Mouse (Mus musculus): ENCODE measurements at regions not wholly inside any gene's neighbourhood (a gene's known extent, or its start where the extent isn't known, plus 50 kb on each side); places are given as distances from the start of the nearest gene placed in this dataset.

DNA sequence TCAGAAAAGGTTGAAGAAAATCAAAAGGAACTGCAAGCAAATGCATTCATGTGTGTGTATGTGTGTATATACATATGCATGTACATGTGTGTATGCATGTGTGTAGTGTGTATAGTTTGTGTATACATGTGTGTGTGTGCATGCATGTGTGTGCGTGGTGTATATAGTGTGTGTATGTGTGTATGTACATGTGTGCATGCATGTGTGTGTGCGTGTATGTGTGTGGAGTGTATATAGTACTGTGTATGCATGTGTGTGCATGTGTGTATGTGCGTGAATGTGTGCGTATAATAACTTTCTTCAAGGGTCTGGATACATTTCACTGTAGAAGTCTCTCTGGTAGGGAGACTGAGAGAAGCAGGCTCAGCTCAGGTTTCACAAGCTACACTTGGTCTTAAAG is 191.1 kb upstream of the Nt5c1b start:
- WGBS, result 91% methylated on average over 4 of the region's 4 CpGs
- TF ChIP-seq CTCF (IDR thresholded peaks at IDR 0.05; ENCODE audit: low read depth), result no peak
- Histone ChIP-seq H3K4me2 (ENCODE audit: low read depth, low read length) (no peak overlapping the region), H3K4me3 (ENCODE audit: low read length) (no peak overlapping the region), H3K9ac (replicated peaks; ENCODE audit: low read length) (no peak overlapping the region), H3K36me3 (ENCODE audit: insufficient read depth, low read length) (no peaks in the 10 kb centered on the region), H3K27me3 (ENCODE audit: insufficient read depth, low read length) (no peaks in the 10 kb centered on the region), H3K27ac (no peak overlapping the region), H3K4me1 (ENCODE audit: insufficient read depth, low read length) (no peaks in the 10 kb centered on the region), H3K9me3 (ENCODE audit: low read length) (no peaks in the 10 kb centered on the region)
- DNase-seq (ENCODE audit: low spot score), result no peak
- no peak for ATAC-seq

GRCm38 (mm10) chr12:10179147-10179814 is 190.5 kb upstream of the Nt5c1b start:
- Histone ChIP-seq H3K4me2 (ENCODE audit: low read depth, low read length) (no peak overlapping the region), H3K27me3 (ENCODE audit: insufficient read depth, low read length) (no peaks in the 10 kb centered on the region), H3K9ac (replicated peaks; ENCODE audit: low read length) (no peak overlapping the region), H3K36me3 (ENCODE audit: insufficient read depth, low read length) (no peaks in the 10 kb centered on the region), H3K9me3 (ENCODE audit: low read length) (no peaks in the 10 kb centered on the region), H3K27ac (no peak overlapping the region), H3K4me1 (ENCODE audit: insufficient read depth, low read length) (no peaks in the 10 kb centered on the region), H3K4me3 (ENCODE audit: low read length) (no peak overlapping the region)
- WGBS, result 27% methylated on average over 1 of the region's 1 CpGs
- TF ChIP-seq CTCF (IDR thresholded peaks at IDR 0.05; ENCODE audit: low read depth), result no peak
- no peak for ATAC-seq
- peak; percentile 6 for DNase-seq (ENCODE audit: low spot score)

- WGBS, result 49% methylated on average over 3 of the region's 3 CpGs
- Histone ChIP-seq H3K4me2 (ENCODE audit: low read depth, low read length) (no peak overlapping the region), H3K27me3 (ENCODE audit: insufficient read depth, low read length) (no peaks in the 10 kb centered on the region), H3K36me3 (ENCODE audit: insufficient read depth, low read length) (no peaks in the 10 kb centered on the region), H3K9me3 (ENCODE audit: low read length) (no peaks in the 10 kb centered on the region), H3K9ac (replicated peaks; ENCODE audit: low read length) (no peak overlapping the region), H3K4me3 (ENCODE audit: low read length) (no peak overlapping the region), H3K27ac (no peak overlapping the region), H3K4me1 (ENCODE audit: insufficient read depth, low read length) (no peaks in the 10 kb centered on the region)
- no peak for ATAC-seq
- TF ChIP-seq CTCF (IDR thresholded peaks at IDR 0.05; ENCODE audit: low read depth), result no peak
- DNase-seq (ENCODE audit: low spot score), result no peak
Measured at GRCm38 (mm10) chr12:10179815-10180468, 189.8 kb upstream of the Nt5c1b start.

DNA sequence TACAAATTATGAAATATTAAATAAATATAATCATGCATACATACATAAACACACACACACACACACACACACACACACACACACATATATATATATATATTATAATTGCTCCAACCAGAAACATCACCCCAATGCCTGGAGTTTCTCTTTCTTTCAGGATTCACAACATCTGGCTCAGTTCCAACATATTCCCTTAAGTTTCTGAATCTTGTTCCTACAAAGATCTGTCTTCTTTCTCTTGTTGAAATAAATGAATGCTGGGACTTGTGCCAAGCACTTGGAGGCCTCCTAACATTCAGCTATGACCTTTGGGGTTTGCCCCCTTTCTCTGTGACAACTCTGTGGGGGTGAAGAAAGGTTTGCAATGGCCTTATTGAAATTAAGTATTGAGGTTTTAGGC is 187.2 kb upstream of the Nt5c1b start:
- no peak for ATAC-seq
- Histone ChIP-seq H3K27me3 (ENCODE audit: insufficient read depth, low read length) (no peaks in the 10 kb centered on the region), H3K4me1 (ENCODE audit: insufficient read depth, low read length) (no peaks in the 10 kb centered on the region), H3K9ac (replicated peaks; ENCODE audit: low read length) (no peak overlapping the region), H3K27ac (no peak overlapping the region), H3K9me3 (ENCODE audit: low read length) (no peaks in the 10 kb centered on the region), H3K36me3 (ENCODE audit: insufficient read depth, low read length) (no peaks in the 10 kb centered on the region), H3K4me2 (ENCODE audit: low read depth, low read length) (no peak overlapping the region), H3K4me3 (ENCODE audit: low read length) (no peak overlapping the region)
- DNase-seq (ENCODE audit: low spot score), result peak; percentile 26
- no peak for TF ChIP-seq CTCF (IDR thresholded peaks at IDR 0.05; ENCODE audit: low read depth)

DNA sequence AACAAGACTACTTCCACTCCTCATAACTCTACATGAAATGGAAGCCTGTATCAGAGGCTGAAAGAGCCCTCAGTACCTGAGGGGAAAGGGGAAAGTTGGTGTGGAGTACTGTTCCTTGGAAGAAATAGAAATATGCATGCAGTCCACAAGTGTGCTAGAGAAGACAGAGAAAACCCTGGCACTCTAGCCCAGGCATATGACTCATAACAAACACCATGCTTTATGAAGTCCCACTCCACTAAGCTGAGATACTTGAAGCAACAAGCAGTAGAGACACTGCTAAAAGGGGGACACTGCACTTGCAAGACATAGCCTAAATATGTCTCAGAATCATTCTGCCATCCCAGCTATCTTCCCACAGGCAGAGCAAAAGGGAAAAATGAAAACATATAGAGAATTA is 183.2 kb upstream of the Nt5c1b start:
- DNase-seq (ENCODE audit: low spot score), result no peak
- Histone ChIP-seq H3K4me1 (ENCODE audit: insufficient read depth, low read length) (no peaks in the 10 kb centered on the region), H3K4me3 (ENCODE audit: low read length) (no peak overlapping the region), H3K9ac (replicated peaks; ENCODE audit: low read length) (no peak overlapping the region), H3K9me3 (ENCODE audit: low read length) (no peaks in the 10 kb centered on the region), H3K36me3 (ENCODE audit: insufficient read depth, low read length) (no peaks in the 10 kb centered on the region), H3K4me2 (ENCODE audit: low read depth, low read length) (no peak overlapping the region), H3K27ac (no peak overlapping the region), H3K27me3 (ENCODE audit: insufficient read depth, low read length) (no peaks in the 10 kb centered on the region)
- TF ChIP-seq CTCF (IDR thresholded peaks at IDR 0.05; ENCODE audit: low read depth), result no peak
- no peak for ATAC-seq

- DNase-seq (ENCODE audit: low spot score), result no peak
- H3K4me2 ChIP-seq (ENCODE audit: low read depth, low read length), result no peak overlapping the region
- no peak overlapping the region for H3K9ac ChIP-seq (replicated peaks; ENCODE audit: low read length)
- 84% methylated on average over 2 of the region's 2 CpGs for WGBS
- no peaks in the 10 kb centered on the region for H3K36me3 ChIP-seq (ENCODE audit: insufficient read depth, low read length)
- no peak for TF ChIP-seq CTCF (IDR thresholded peaks at IDR 0.05; ENCODE audit: low read depth)
- H3K27ac ChIP-seq, result no peak overlapping the region
- ATAC-seq, result no peak
- H3K27me3 ChIP-seq (ENCODE audit: insufficient read depth, low read length), result no peaks in the 10 kb centered on the region
- no peaks in the 10 kb centered on the region for H3K9me3 ChIP-seq (ENCODE audit: low read length)
- H3K4me3 ChIP-seq (ENCODE audit: low read length), result no peak overlapping the region
- no peaks in the 10 kb centered on the region for H3K4me1 ChIP-seq (ENCODE audit: insufficient read depth, low read length)
Measured at GRCm38 (mm10) chr12:10189746-10190145, 180.0 kb upstream of the Nt5c1b start.

DNA sequence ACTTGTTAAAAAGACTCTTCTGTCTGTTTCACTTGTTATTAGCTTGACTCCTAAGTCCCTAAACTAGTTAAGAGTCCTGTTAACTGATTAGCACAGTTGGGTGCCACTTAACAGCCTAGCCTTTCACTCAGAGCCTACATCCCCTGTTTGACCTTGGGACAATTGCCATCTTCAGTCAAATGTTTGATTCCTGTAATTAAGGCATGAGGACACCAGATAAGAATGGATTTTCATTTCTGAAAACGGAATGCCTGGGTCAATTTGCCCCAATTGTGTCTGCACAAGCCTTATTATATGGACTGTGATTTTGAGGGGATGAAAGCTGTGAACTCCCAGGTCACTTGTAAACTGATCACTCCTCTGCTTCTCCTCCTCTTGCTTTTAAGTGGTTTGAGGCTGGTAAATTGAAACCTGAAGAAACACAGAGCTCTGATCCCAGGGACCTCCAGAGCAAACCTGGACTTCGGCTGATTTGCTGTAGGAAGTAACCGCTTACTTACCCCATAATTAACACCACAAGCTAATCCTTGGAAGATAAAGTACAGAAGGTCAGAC is 171.8 kb upstream of the Nt5c1b start:
- ATAC-seq (no peak), DNase-seq (ENCODE audit: low spot score) (no peak)
- Histone ChIP-seq H3K9ac (replicated peaks; ENCODE audit: low read length) (no peak overlapping the region), H3K36me3 (ENCODE audit: insufficient read depth, low read length) (no peaks in the 10 kb centered on the region), H3K4me3 (ENCODE audit: low read length) (no peak overlapping the region), H3K9me3 (ENCODE audit: low read length) (no peaks in the 10 kb centered on the region), H3K27me3 (ENCODE audit: insufficient read depth, low read length) (no peaks in the 10 kb centered on the region), H3K4me2 (ENCODE audit: low read depth, low read length) (no peak overlapping the region), H3K4me1 (ENCODE audit: insufficient read depth, low read length) (no peaks in the 10 kb centered on the region), H3K27ac (no peak overlapping the region)
- TF ChIP-seq CTCF (IDR thresholded peaks at IDR 0.05; ENCODE audit: low read depth), result no peak
- WGBS, result 73% methylated on average over 3 of the region's 3 CpGs

All from hindbrain, postnatal 0 days (tissue).